Mouse (Mus musculus) macrophage (primary cell): ENCODE data around the gene Pakap. TPM values are rescaled to one million over a fixed set of nuclear protein-coding genes. Genes with fewer than 3 reads are reported as not detected.

Source experiments
- H3K27ac ChIP-seq: fragments of 350-480 bp; formaldehyde crosslinking; 2 replicates; pipeline ENCODE4 v1.9.0; 2021
- H3K36me3 ChIP-seq: fragments of 350-480 bp; formaldehyde crosslinking; 2 replicates; pipeline ENCODE4 v1.9.0; 2021; ENCODE audit errors: inconsistent target
- H3K4me3 ChIP-seq: fragments of 350-480 bp; formaldehyde crosslinking; 2 replicates; pipeline ENCODE4 v1.9.0; 2021; ENCODE audit errors: inconsistent target
- H3K79me2 ChIP-seq: fragments of 350-480 bp; formaldehyde crosslinking; 2 replicates; pipeline ENCODE4 v1.9.0; 2021; ENCODE audit errors: inconsistent target
- WGBS: methylation state at CpG from one replicate; pipeline ENCODE4 v1.1.7; 2026; ENCODE audit warnings: inconsistent platforms; ENCODE audit not compliant: missing documents; 5-methylcytosine and 5-hydroxymethylcytosine counted together
- polyA plus RNA-seq: library from polyadenylated mRNA; stranded (reverse); fragments of 250-400 nt; gene quantifications from 3 replicates; pipeline ENCODE4 v1.2.4, GENCODE M21; 2018; ENCODE audit warnings: inconsistent platforms

Gene Pakap
- polyA plus RNA-seq, 1 experiment from 2014 or later: not detected

- WGBS: 92% methylated on average over 11 of the region's 11 CpGs
- no peak overlapping the region for H3K27ac ChIP-seq
- H3K79me2 ChIP-seq: no peaks in the 10 kb centered on the region
- H3K36me3 ChIP-seq: no peaks in the 10 kb centered on the region
- H3K4me3 ChIP-seq: no peak overlapping the region
Observed at GRCm38 (mm10) chr4:57751566-57751965, 183.6 kb downstream of the Pakap start.

GRCm38 (mm10) chr4:57755085-57755484 lies 187.1 kb downstream of the Pakap start:
- Histone ChIP-seq H3K36me3 (no peaks in the 10 kb centered on the region), H3K4me3 (no peak overlapping the region), H3K27ac (no peak overlapping the region), H3K79me2 (no peaks in the 10 kb centered on the region)
- 84% methylated on average over 11 of the region's 11 CpGs for WGBS

GRCm38 (mm10) chr4:57757997-57758396 lies 190.0 kb downstream of the Pakap start:
- Histone ChIP-seq H3K36me3 (no peaks in the 10 kb centered on the region), H3K4me3 (no peak overlapping the region), H3K79me2 (no peaks in the 10 kb centered on the region), H3K27ac (no peak overlapping the region)
- WGBS: 84% methylated on average over 11 of the region's 11 CpGs

- H3K4me3 ChIP-seq: no peak overlapping the region
- no peaks in the 10 kb centered on the region for H3K36me3 ChIP-seq
- H3K79me2 ChIP-seq: no peaks in the 10 kb centered on the region
- WGBS: 93% methylated on average over 7 of the region's 7 CpGs
- no peak overlapping the region for H3K27ac ChIP-seq
Observed at GRCm38 (mm10) chr4:57762424-57762823, 194.4 kb downstream of the Pakap start.

- H3K79me2 ChIP-seq: no peaks in the 10 kb centered on the region
- no peak overlapping the region for H3K4me3 ChIP-seq
- H3K36me3 ChIP-seq: no peaks in the 10 kb centered on the region
- WGBS: 78% methylated on average over 1 of the region's 1 CpGs
- H3K27ac ChIP-seq: no peak overlapping the region
Observed at GRCm38 (mm10) chr4:57764392-57764791, 196.4 kb downstream of the Pakap start.

- Histone ChIP-seq H3K79me2 (no peaks in the 10 kb centered on the region), H3K36me3 (no peaks in the 10 kb centered on the region), H3K4me3 (no peak overlapping the region), H3K27ac (no peak overlapping the region)
- 86% methylated on average over 1 of the region's 1 CpGs for WGBS
Observed at GRCm38 (mm10) chr4:57764926-57765325, 196.9 kb downstream of the Pakap start.

- WGBS: 88% methylated on average over 4 of the region's 4 CpGs
- H3K36me3 ChIP-seq: no peaks in the 10 kb centered on the region
- H3K27ac ChIP-seq: no peak overlapping the region
- H3K4me3 ChIP-seq: no peak overlapping the region
- H3K79me2 ChIP-seq: no peaks in the 10 kb centered on the region
Observed at GRCm38 (mm10) chr4:57765806-57766205, 197.8 kb downstream of the Pakap start.

- WGBS: 87% methylated on average over 3 of the region's 3 CpGs
- Histone ChIP-seq H3K27ac (no peak overlapping the region), H3K4me3 (no peak overlapping the region), H3K79me2 (no peaks in the 10 kb centered on the region), H3K36me3 (no peaks in the 10 kb centered on the region)
Observed at GRCm38 (mm10) chr4:57769007-57769406, 201.0 kb downstream of the Pakap start.

- H3K36me3 ChIP-seq: no peaks in the 10 kb centered on the region
- H3K27ac ChIP-seq: no peak overlapping the region
- no peaks in the 10 kb centered on the region for H3K79me2 ChIP-seq
- H3K4me3 ChIP-seq: no peak overlapping the region
- 97% methylated on average over 4 of the region's 4 CpGs for WGBS
Observed at GRCm38 (mm10) chr4:57770185-57770823, 202.3 kb downstream of the Pakap start.

- H3K27ac ChIP-seq: no peak overlapping the region
- no peaks in the 10 kb centered on the region for H3K79me2 ChIP-seq
- 89% methylated on average over 2 of the region's 2 CpGs for WGBS
- H3K36me3 ChIP-seq: no peaks in the 10 kb centered on the region
- no peak overlapping the region for H3K4me3 ChIP-seq
Observed at GRCm38 (mm10) chr4:57771558-57772219, 203.7 kb downstream of the Pakap start.

GRCm38 (mm10) chr4:57772851-57773510 lies 205.0 kb downstream of the Pakap start:
- H3K4me3 ChIP-seq: no peak overlapping the region

GRCm38 (mm10) chr4:57774517-57774916 lies 206.5 kb downstream of the Pakap start:
- 91% methylated on average over 4 of the region's 4 CpGs for WGBS
- Histone ChIP-seq H3K4me3 (no peak overlapping the region), H3K36me3 (no peaks in the 10 kb centered on the region), H3K27ac (no peak overlapping the region), H3K79me2 (no peaks in the 10 kb centered on the region)

More at GRCm38 (mm10) chr4:57772851-57773510, 205.0 kb downstream of the Pakap start:
- H3K36me3 ChIP-seq: no peaks in the 10 kb centered on the region
- no peaks in the 10 kb centered on the region for H3K79me2 ChIP-seq
- 75% methylated on average over 11 of the region's 11 CpGs for WGBS
- no peak overlapping the region for H3K27ac ChIP-seq

- no peak overlapping the region for H3K4me3 ChIP-seq
- no peak overlapping the region for H3K27ac ChIP-seq
- no peaks in the 10 kb centered on the region for H3K36me3 ChIP-seq
- no peaks in the 10 kb centered on the region for H3K79me2 ChIP-seq
Observed at GRCm38 (mm10) chr4:57775582-57775981, 207.6 kb downstream of the Pakap start.

- no peaks in the 10 kb centered on the region for H3K79me2 ChIP-seq
- no peak overlapping the region for H3K27ac ChIP-seq
- 46% methylated on average over 4 of the region's 4 CpGs for WGBS
- no peak overlapping the region for H3K4me3 ChIP-seq
- H3K36me3 ChIP-seq: no peaks in the 10 kb centered on the region
Observed at GRCm38 (mm10) chr4:57780403-57780802, 212.4 kb downstream of the Pakap start.
